Mouse (Mus musculus): ENCODE measurements at regions not wholly inside any gene's neighbourhood (a gene's known extent, or its start where the extent isn't known, plus 50 kb on each side); places are given as distances from the start of the nearest gene placed in this dataset.
A peak's percentile ranks its signal among the peaks of the same experiment; 100 is the strongest.

DNA sequence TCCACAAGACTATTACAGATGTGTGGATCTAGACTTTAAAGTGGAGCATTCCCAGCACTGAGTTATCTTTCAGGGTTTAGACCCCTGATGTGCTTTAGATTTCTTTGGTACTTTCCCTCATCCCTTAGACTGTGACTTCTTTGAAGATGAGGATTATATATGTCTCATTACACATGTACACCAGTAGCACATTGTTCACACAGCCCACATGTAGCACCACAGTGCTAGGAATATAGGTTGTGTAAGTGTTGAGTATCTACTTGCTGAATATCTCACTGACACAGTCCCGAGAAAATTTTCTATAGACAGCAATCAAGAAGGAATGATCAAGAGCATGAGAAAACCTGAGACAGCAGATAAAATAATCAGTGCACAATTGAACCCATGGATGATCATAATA is 243.4 kb upstream of the Brinp1 start:
- Histone ChIP-seq H3K36me3 (ENCODE audit: insufficient read depth) (no peaks in the 10 kb centered on the region), H3K9ac (no peak overlapping the region), H3K27me3 (ENCODE audit: insufficient read depth, low read length) (no peaks in the 10 kb centered on the region), H3K27ac (ENCODE audit: low read depth) (no peak overlapping the region), H3K4me1 (ENCODE audit: insufficient read depth) (no peaks in the 10 kb centered on the region), H3K4me3 (ENCODE audit: low read depth, low read length) (no peak overlapping the region), H3K4me2 (no peak overlapping the region), H3K9me3 (ENCODE audit: low read depth, low read length) (no peaks in the 10 kb centered on the region)
- no peak for ATAC-seq (ENCODE audit: insufficient read depth)
- no peak for DNase-seq
- no peak for TF ChIP-seq CTCF (IDR thresholded peaks at IDR 0.05; ENCODE audit: low read depth)
- WGBS = 80% methylated on average over 1 of the region's 1 CpGs

DNA sequence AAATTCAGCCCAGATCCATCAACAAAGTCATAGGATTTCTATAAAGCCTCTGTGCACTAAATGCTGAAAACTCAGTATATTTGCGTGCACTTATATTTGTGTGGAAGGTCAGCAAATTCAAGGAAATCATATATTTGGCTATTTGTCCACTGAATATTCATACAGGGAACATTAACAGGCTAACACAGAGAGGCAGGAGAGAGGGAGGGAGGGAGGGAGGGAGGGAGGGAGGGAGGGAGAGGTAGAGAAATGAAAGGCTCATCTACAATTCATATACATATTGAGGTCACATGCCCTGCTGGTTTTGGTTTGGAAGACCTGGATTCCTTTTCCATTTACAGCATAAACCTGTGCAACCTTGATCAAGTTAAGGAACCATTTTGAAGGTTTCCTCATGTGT is 241.9 kb upstream of the Brinp1 start:
- H3K4me1 ChIP-seq (ENCODE audit: insufficient read depth) = no peaks in the 10 kb centered on the region
- WGBS = 85% methylated on average over 1 of the region's 1 CpGs
- peak overlapping the region; percentile 59 for H3K4me2 ChIP-seq
- no peak for DNase-seq
- peak overlapping the region; percentile 25; the same call in 1 of the 2 replicates for H3K4me3 ChIP-seq (ENCODE audit: low read depth, low read length)
- H3K27ac ChIP-seq (ENCODE audit: low read depth) = no peak overlapping the region
- no peaks in the 10 kb centered on the region for H3K27me3 ChIP-seq (ENCODE audit: insufficient read depth, low read length)
- no peak for TF ChIP-seq CTCF (IDR thresholded peaks at IDR 0.05; ENCODE audit: low read depth)
- no peak overlapping the region for H3K9ac ChIP-seq
- no peaks in the 10 kb centered on the region for H3K36me3 ChIP-seq (ENCODE audit: insufficient read depth)
- no peak for ATAC-seq (ENCODE audit: insufficient read depth)
- no peaks in the 10 kb centered on the region for H3K9me3 ChIP-seq (ENCODE audit: low read depth, low read length)

DNA sequence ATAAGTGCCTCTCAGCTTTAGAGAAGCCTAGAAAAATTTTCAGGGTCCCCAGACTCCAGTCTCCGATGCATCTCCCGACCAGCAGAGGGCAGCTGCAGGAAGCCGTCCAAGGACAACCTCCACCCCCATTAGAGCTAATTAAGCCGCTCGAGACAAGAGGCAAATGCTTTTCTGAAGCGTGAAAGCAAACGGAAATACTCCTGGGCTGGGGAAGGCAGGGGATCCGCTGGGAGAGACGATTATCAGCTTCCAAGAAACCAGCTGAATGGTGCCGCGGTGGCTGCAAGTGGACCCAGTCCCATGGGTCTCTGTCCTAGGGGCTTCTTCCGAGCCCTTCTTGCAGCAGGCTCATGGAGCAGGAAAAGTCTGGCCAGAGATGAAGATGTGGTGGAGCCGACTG is 241.4 kb upstream of the Brinp1 start:
- H3K4me2 ChIP-seq = peak overlapping the region; percentile 59
- H3K36me3 ChIP-seq (ENCODE audit: insufficient read depth) = no peaks in the 10 kb centered on the region
- no peaks in the 10 kb centered on the region for H3K4me1 ChIP-seq (ENCODE audit: insufficient read depth)
- DNase-seq (peak; percentile 86), ATAC-seq (ENCODE audit: insufficient read depth) (peak; percentile 90; the same call in 1 of the 2 replicates)
- H3K27ac ChIP-seq (ENCODE audit: low read depth) = no peak overlapping the region
- 1% methylated on average over 13 of the region's 13 CpGs for WGBS
- no peaks in the 10 kb centered on the region for H3K9me3 ChIP-seq (ENCODE audit: low read depth, low read length)
- peak overlapping the region; percentile 30; the same call in 1 of the 2 replicates for H3K9ac ChIP-seq
- peak overlapping the region; percentile 25 for H3K4me3 ChIP-seq (ENCODE audit: low read depth, low read length)
- peak; percentile 76 for TF ChIP-seq CTCF (IDR thresholded peaks at IDR 0.05; ENCODE audit: low read depth)
- H3K27me3 ChIP-seq (ENCODE audit: insufficient read depth, low read length) = no peaks in the 10 kb centered on the region

Measured in lung, embryonic 14.5 days (tissue).